ENCODE assay signal across 23 mouse cellular contexts in genomic region chr14:40279194-40279593, GRCm38 (mm10).
DNase-seq lines count a peak whose midpoint lies in the region; ATAC-seq lines count a peak whose summit lies in the region.
"Had no signal": no experiment of that assay in that cellular context is flagged by ENCODE, and none has a peak within 500 bp of the region (broad histone marks: within the 10 kb centered on the region; RNA-seq: fewer than 3 reads in every experiment).

No protein-coding gene starts in this region.

- no peak overlapping the region for H3K4me2 ChIP-seq in forebrain, embryonic 11.5 days (ENCODE audit: low read depth, low read length, severe bottlenecking)
- H3K4me2 ChIP-seq in forebrain, embryonic 12.5 days: no peak overlapping the region
- H3K4me2 ChIP-seq: embryonic facial prominence, embryonic 13.5 days; heart, embryonic 11.5 days; hindbrain, embryonic 12.5 days; hindbrain, embryonic 15.5 days had no signal

- 72% methylated on average over 2 of the region's 2 CpGs for WGBS in forebrain, embryonic 11.5 days
- 65% methylated on average over 2 of the region's 2 CpGs for WGBS in forebrain, embryonic 12.5 days

- H3K27me3 ChIP-seq in forebrain, embryonic 11.5 days (ENCODE audit: control insufficient read depth, insufficient read depth, low read length): no peaks in the 10 kb centered on the region
- no peaks in the 10 kb centered on the region for H3K27me3 ChIP-seq in forebrain, embryonic 12.5 days
- H3K27me3 ChIP-seq: embryonic facial prominence, embryonic 13.5 days; hindbrain, embryonic 12.5 days; hindbrain, embryonic 15.5 days; Patski had no signal

- H3K9me3 ChIP-seq in forebrain, embryonic 11.5 days (ENCODE audit: control insufficient read depth, low read length): no peaks in the 10 kb centered on the region
- H3K9me3 ChIP-seq in forebrain, embryonic 12.5 days: no peaks in the 10 kb centered on the region
- H3K9me3 ChIP-seq: embryonic facial prominence, embryonic 10.5 days; embryonic facial prominence, embryonic 13.5 days; hindbrain, embryonic 12.5 days; hindbrain, embryonic 15.5 days had no signal

- peak; percentile 69; the same call in 1 of the 2 replicates for ATAC-seq in forebrain, embryonic 11.5 days (replicated peaks; ENCODE audit: low FRiP score)
- no peak; the same call in 1 of the 2 replicates for ATAC-seq in forebrain, embryonic 12.5 days (ENCODE audit: low FRiP score)
- peak; percentile 76 for ATAC-seq in frontal cortex, adult (ENCODE audit: low TSS enrichment)
- ATAC-seq: Patski had no signal

- no peaks in the 10 kb centered on the region for H3K4me1 ChIP-seq in forebrain, embryonic 11.5 days (replicated peaks; ENCODE audit: control insufficient read depth, insufficient read depth, low read length)
- H3K4me1 ChIP-seq in forebrain, embryonic 12.5 days: no peaks in the 10 kb centered on the region
- H3K4me1 ChIP-seq: embryonic facial prominence, embryonic 10.5 days; embryonic facial prominence, embryonic 13.5 days; hindbrain, embryonic 12.5 days; hindbrain, embryonic 15.5 days had no signal

- H3K36me3 ChIP-seq in forebrain, embryonic 11.5 days (ENCODE audit: control insufficient read depth, insufficient read depth, low read length): no peaks in the 10 kb centered on the region
- no peaks in the 10 kb centered on the region for H3K36me3 ChIP-seq in forebrain, embryonic 12.5 days (replicated peaks)
- H3K36me3 ChIP-seq: embryonic facial prominence, embryonic 10.5 days; embryonic facial prominence, embryonic 13.5 days; hindbrain, embryonic 12.5 days; hindbrain, embryonic 15.5 days had no signal

- no peak for DNase-seq in forebrain, embryonic 11.5 days (ENCODE audit: low spot score)
- no peak for DNase-seq in frontal cortex, postnatal 36 days (ENCODE audit: low spot score in 2 of 2)
- DNase-seq in Muller cell, postnatal 12 days (ENCODE audit: inconsistent ontology term): peak; percentile 37
- peak; percentile 13 for DNase-seq in telencephalon, adult 2 months (ENCODE audit: low read depth, low spot score)
- DNase-seq in kidney, adult 18-20 months: no peak
- DNase-seq: adrenal gland, postnatal 10 days; adrenal gland, postnatal 36 days; cerebellum, adult 11-12 months; cerebellum, adult 8-10 months; cerebellum, postnatal 36 days; embryo, embryonic 11 days; gastrocnemius, adult 2 months; gastrocnemius, postnatal 14 days; heart, adult 11 months had no signal

- no peak overlapping the region for H3K4me3 ChIP-seq in forebrain, embryonic 11.5 days (ENCODE audit: low read depth, low read length)
- no peak overlapping the region for H3K4me3 ChIP-seq in forebrain, embryonic 12.5 days (replicated peaks)
- H3K4me3 ChIP-seq: embryonic facial prominence, embryonic 10.5 days; embryonic facial prominence, embryonic 13.5 days; erythroblast, embryonic 14.5 days; gastrocnemius, adult 2 months; hindbrain, embryonic 12.5 days; hindbrain, embryonic 15.5 days had no signal

- no peak overlapping the region for H3K27ac ChIP-seq in forebrain, embryonic 11.5 days (ENCODE audit: low read depth, low read length)
- H3K27ac ChIP-seq in forebrain, embryonic 12.5 days: no peak overlapping the region
- H3K27ac ChIP-seq: embryonic facial prominence, embryonic 10.5 days; embryonic facial prominence, embryonic 13.5 days; gastrocnemius, adult 2 months; hindbrain, embryonic 12.5 days; hindbrain, embryonic 15.5 days had no signal

- no peak overlapping the region for H3K9ac ChIP-seq in forebrain, embryonic 11.5 days (ENCODE audit: low read length)
- no peak overlapping the region for H3K9ac ChIP-seq in forebrain, embryonic 12.5 days
- H3K9ac ChIP-seq: embryonic facial prominence, embryonic 13.5 days; hindbrain, embryonic 12.5 days; hindbrain, embryonic 15.5 days had no signal

Comparison
In these comparisons a context has a peak if more than half of its experiments do, and no peak if none do; other contexts are left out.
1. DNase-seq: peak in Muller cell, postnatal 12 days (single experiment) and telencephalon, adult 2 months (single experiment); none in forebrain, embryonic 11.5 days (single experiment), frontal cortex, postnatal 36 days (0 of 2) and kidney, adult 18-20 months (single experiment).